Mouse (Mus musculus): ENCODE measurements around the gene Mfsd10.
"Not testable (repeated sequence)": the region's sequence is repeated elsewhere in the genome, so short reads cannot be mapped to it uniquely, and the experiment has no call there.

Mfsd10 gene

GRCm38 (mm10) chr5:34604576-34604975 lies 32.4 kb downstream of the Mfsd10 start:
- no peak for DNase-seq

- DNase-seq: no peak
Observed at GRCm38 (mm10) chr5:34593202-34593727, 43.7 kb downstream of the Mfsd10 start.

GRCm38 (mm10) chr5:34592666-34593065 lies 44.3 kb downstream of the Mfsd10 start:
- no peak for DNase-seq

- DNase-seq: not testable (repeated sequence)
Observed at GRCm38 (mm10) chr5:34592224-34592623, 44.8 kb downstream of the Mfsd10 start.

- peak; percentile 32 for DNase-seq
Observed at GRCm38 (mm10) chr5:34591388-34592004, 45.5 kb downstream of the Mfsd10 start.

GRCm38 (mm10) chr5:34590702-34591101 lies 46.3 kb downstream of the Mfsd10 start:
- DNase-seq: no peak

- DNase-seq: peak; percentile 69
Observed at GRCm38 (mm10) chr5:34590059-34590458, 47.0 kb downstream of the Mfsd10 start.

- DNase-seq: no peak
Observed at GRCm38 (mm10) chr5:34587881-34588280, 49.1 kb downstream of the Mfsd10 start.

GRCm38 (mm10) chr5:34585216-34585615 lies 51.8 kb downstream of the Mfsd10 start:
- no peak for DNase-seq
